Mouse (Mus musculus): Measurements from ENCODE around the gene Bcat1. TPM values are rescaled to one million over a fixed set of nuclear protein-coding genes. Genes with fewer than 3 reads are reported as not detected.

Bcat1 gene
- polyA plus RNA-seq, 1 experiment from 2014 or later = 105 TPM

GRCm38 (mm10) chr6:145055277-145055858 is 20.6 kb downstream of the Bcat1 start:
- WGBS = 57% methylated on average over 6 of the region's 6 CpGs
- no peak overlapping the region for H3K4me3 ChIP-seq (ENCODE audit: low read depth, low read length)

GRCm38 (mm10) chr6:145052669-145053068 is 23.3 kb downstream of the Bcat1 start:
- no peak overlapping the region for H3K4me3 ChIP-seq (ENCODE audit: low read depth, low read length)
- 74% methylated on average over 2 of the region's 2 CpGs for WGBS
- no peaks in the 10 kb centered on the region for H3K36me3 ChIP-seq (ENCODE audit: control insufficient read depth, insufficient read depth, low read length)
- no peak for ATAC-seq
- no peak overlapping the region for H3K27ac ChIP-seq (ENCODE audit: low read depth, low read length)
- DNase-seq (ENCODE audit: low spot score) = no peak
- H3K27me3 ChIP-seq (replicated peaks; ENCODE audit: control insufficient read depth, insufficient read depth, low read length) = no peaks in the 10 kb centered on the region
- H3K9ac ChIP-seq (ENCODE audit: low read length) = no peak overlapping the region
- H3K4me2 ChIP-seq (ENCODE audit: low read length) = no peak overlapping the region
- no peaks in the 10 kb centered on the region for H3K4me1 ChIP-seq (ENCODE audit: control insufficient read depth, insufficient read depth, low read length)
- no peaks in the 10 kb centered on the region for H3K9me3 ChIP-seq (replicated peaks; ENCODE audit: control insufficient read depth, low read length)

More at GRCm38 (mm10) chr6:145055277-145055858, 20.6 kb downstream of the Bcat1 start:
- Histone ChIP-seq H3K36me3 (ENCODE audit: control insufficient read depth, insufficient read depth, low read length) (no peaks in the 10 kb centered on the region), H3K27me3 (replicated peaks; ENCODE audit: control insufficient read depth, insufficient read depth, low read length) (no peaks in the 10 kb centered on the region), H3K9ac (ENCODE audit: low read length) (no peak overlapping the region), H3K4me2 (ENCODE audit: low read length) (no peak overlapping the region), H3K27ac (ENCODE audit: low read depth, low read length) (no peak overlapping the region), H3K4me1 (ENCODE audit: control insufficient read depth, insufficient read depth, low read length) (no peaks in the 10 kb centered on the region), H3K9me3 (replicated peaks; ENCODE audit: control insufficient read depth, low read length) (no peaks in the 10 kb centered on the region)
- ATAC-seq = no peak
- no peak for DNase-seq (ENCODE audit: low spot score)

- H3K4me1 ChIP-seq (ENCODE audit: control insufficient read depth, insufficient read depth, low read length) = peaks cover under 1% of the 10 kb centered on the region; the same call in 1 of the 2 replicates
- no peaks in the 10 kb centered on the region for H3K9me3 ChIP-seq (replicated peaks; ENCODE audit: control insufficient read depth, low read length)
- 16% methylated on average over 3 of the region's 3 CpGs for WGBS
- no peaks in the 10 kb centered on the region for H3K27me3 ChIP-seq (replicated peaks; ENCODE audit: control insufficient read depth, insufficient read depth, low read length)
- H3K4me3 ChIP-seq (ENCODE audit: low read depth, low read length) = no peak overlapping the region
- no peak overlapping the region for H3K4me2 ChIP-seq (ENCODE audit: low read length)
- no peak overlapping the region for H3K27ac ChIP-seq (ENCODE audit: low read depth, low read length)
- no peak for ATAC-seq
- no peak overlapping the region for H3K9ac ChIP-seq (ENCODE audit: low read length)
- no peaks in the 10 kb centered on the region for H3K36me3 ChIP-seq (ENCODE audit: control insufficient read depth, insufficient read depth, low read length)
- no peak for DNase-seq (ENCODE audit: low spot score)
Measured at GRCm38 (mm10) chr6:145050899-145051298, 25.1 kb downstream of the Bcat1 start.

- peaks cover 13% of the 10 kb centered on the region for H3K4me1 ChIP-seq (ENCODE audit: control insufficient read depth, insufficient read depth, low read length)
- H3K27ac ChIP-seq (ENCODE audit: low read depth, low read length) = peak overlapping the region; percentile 80
- H3K27me3 ChIP-seq (replicated peaks; ENCODE audit: control insufficient read depth, insufficient read depth, low read length) = no peaks in the 10 kb centered on the region
- WGBS = under 1% methylated on average over 64 of the region's 64 CpGs
- peak overlapping the region; percentile 85 for H3K9ac ChIP-seq (ENCODE audit: low read length)
- peak overlapping the region; percentile 62 for H3K4me3 ChIP-seq (ENCODE audit: low read depth, low read length)
- no peaks in the 10 kb centered on the region for H3K36me3 ChIP-seq (ENCODE audit: control insufficient read depth, insufficient read depth, low read length)
- ATAC-seq (peak; percentile 27), DNase-seq (ENCODE audit: low spot score) (peak; percentile 51)
- H3K4me2 ChIP-seq (ENCODE audit: low read length) = peak overlapping the region; percentile 97
- no peaks in the 10 kb centered on the region for H3K9me3 ChIP-seq (replicated peaks; ENCODE audit: control insufficient read depth, low read length)
Measured at GRCm38 (mm10) chr6:145048131-145048997, 27.6 kb downstream of the Bcat1 start.

GRCm38 (mm10) chr6:145047445-145047857 is 28.5 kb downstream of the Bcat1 start:
- peak overlapping the region; percentile 97 for H3K4me2 ChIP-seq (ENCODE audit: low read length)
- ATAC-seq (peak; percentile 73), DNase-seq (ENCODE audit: low spot score) (peak; percentile 91)
- no peaks in the 10 kb centered on the region for H3K36me3 ChIP-seq (ENCODE audit: control insufficient read depth, insufficient read depth, low read length)
- peak overlapping the region; percentile 85 for H3K9ac ChIP-seq (ENCODE audit: low read length)
- H3K27ac ChIP-seq (ENCODE audit: low read depth, low read length) = peak overlapping the region; percentile 80
- no peaks in the 10 kb centered on the region for H3K27me3 ChIP-seq (replicated peaks; ENCODE audit: control insufficient read depth, insufficient read depth, low read length)
- peaks cover 13% of the 10 kb centered on the region for H3K4me1 ChIP-seq (ENCODE audit: control insufficient read depth, insufficient read depth, low read length)
- under 1% methylated on average over 15 of the region's 15 CpGs for WGBS
- no peaks in the 10 kb centered on the region for H3K9me3 ChIP-seq (replicated peaks; ENCODE audit: control insufficient read depth, low read length)
- H3K4me3 ChIP-seq (ENCODE audit: low read depth, low read length) = peak overlapping the region; percentile 62

- Histone ChIP-seq H3K9ac (ENCODE audit: low read length) (peak overlapping the region; percentile 85), H3K9me3 (replicated peaks; ENCODE audit: control insufficient read depth, low read length) (no peaks in the 10 kb centered on the region), H3K36me3 (ENCODE audit: control insufficient read depth, insufficient read depth, low read length) (no peaks in the 10 kb centered on the region), H3K4me3 (ENCODE audit: low read depth, low read length) (peak overlapping the region; percentile 62), H3K4me2 (ENCODE audit: low read length) (peak overlapping the region; percentile 97), H3K27me3 (replicated peaks; ENCODE audit: control insufficient read depth, insufficient read depth, low read length) (no peaks in the 10 kb centered on the region), H3K27ac (ENCODE audit: low read depth, low read length) (0 out of 2 replicates have a peak overlapping the region, but pooled peaks have one; percentile 80), H3K4me1 (ENCODE audit: control insufficient read depth, insufficient read depth, low read length) (peaks cover 14% of the 10 kb centered on the region)
- DNase-seq (ENCODE audit: low spot score) (peak; percentile 45), ATAC-seq (0 out of 2 replicates have a peak, but pooled peaks have one; percentile 2)
- WGBS = 53% methylated on average over 13 of the region's 13 CpGs
Measured at GRCm38 (mm10) chr6:145046266-145046890, 29.6 kb downstream of the Bcat1 start.

- peak; percentile 73 for DNase-seq (ENCODE audit: low spot score)
- Histone ChIP-seq H3K4me2 (ENCODE audit: low read length) (peak overlapping the region; percentile 97), H3K4me1 (ENCODE audit: control insufficient read depth, insufficient read depth, low read length) (peaks cover 24% of the 10 kb centered on the region), H3K27ac (ENCODE audit: low read depth, low read length) (peak overlapping the region; percentile 52; the same call in 1 of the 2 replicates), H3K9ac (ENCODE audit: low read length) (peak overlapping the region; percentile 56; the same call in 1 of the 2 replicates), H3K27me3 (replicated peaks; ENCODE audit: control insufficient read depth, insufficient read depth, low read length) (no peaks in the 10 kb centered on the region), H3K36me3 (ENCODE audit: control insufficient read depth, insufficient read depth, low read length) (no peaks in the 10 kb centered on the region; the same call in 1 of the 2 replicates), H3K4me3 (ENCODE audit: low read depth, low read length) (peak overlapping the region; percentile 20), H3K9me3 (replicated peaks; ENCODE audit: control insufficient read depth, low read length) (no peaks in the 10 kb centered on the region)
- WGBS = 36% methylated on average over 20 of the region's 20 CpGs
- ATAC-seq = peak; percentile 52
Measured at GRCm38 (mm10) chr6:145044916-145045574, 30.9 kb downstream of the Bcat1 start.

GRCm38 (mm10) chr6:145040732-145041131 is 35.3 kb downstream of the Bcat1 start:
- Histone ChIP-seq H3K36me3 (ENCODE audit: control insufficient read depth, insufficient read depth, low read length) (peaks cover 33% of the 10 kb centered on the region), H3K9me3 (replicated peaks; ENCODE audit: control insufficient read depth, low read length) (no peaks in the 10 kb centered on the region), H3K9ac (ENCODE audit: low read length) (peak overlapping the region; percentile 37; the same call in 1 of the 2 replicates), H3K4me3 (ENCODE audit: low read depth, low read length) (no peak overlapping the region), H3K27ac (ENCODE audit: low read depth, low read length) (no peak overlapping the region), H3K4me1 (ENCODE audit: control insufficient read depth, insufficient read depth, low read length) (peaks cover 21% of the 10 kb centered on the region), H3K27me3 (replicated peaks; ENCODE audit: control insufficient read depth, insufficient read depth, low read length) (no peaks in the 10 kb centered on the region), H3K4me2 (ENCODE audit: low read length) (peak overlapping the region; percentile 12; the same call in 1 of the 2 replicates)
- DNase-seq (ENCODE audit: low spot score) (peak; percentile 21), ATAC-seq (no peak)
- WGBS = 50% methylated on average over 7 of the region's 7 CpGs
